Mouse (Mus musculus): ENCODE results near the gene Ablim1. TPM values are rescaled to one million over a fixed set of nuclear protein-coding genes. Genes with fewer than 3 reads are reported as not detected.

The Ablim1 gene
- total and polyA plus RNA-seq, 3 experiments = 101 to 454 (median 418) TPM

DNA sequence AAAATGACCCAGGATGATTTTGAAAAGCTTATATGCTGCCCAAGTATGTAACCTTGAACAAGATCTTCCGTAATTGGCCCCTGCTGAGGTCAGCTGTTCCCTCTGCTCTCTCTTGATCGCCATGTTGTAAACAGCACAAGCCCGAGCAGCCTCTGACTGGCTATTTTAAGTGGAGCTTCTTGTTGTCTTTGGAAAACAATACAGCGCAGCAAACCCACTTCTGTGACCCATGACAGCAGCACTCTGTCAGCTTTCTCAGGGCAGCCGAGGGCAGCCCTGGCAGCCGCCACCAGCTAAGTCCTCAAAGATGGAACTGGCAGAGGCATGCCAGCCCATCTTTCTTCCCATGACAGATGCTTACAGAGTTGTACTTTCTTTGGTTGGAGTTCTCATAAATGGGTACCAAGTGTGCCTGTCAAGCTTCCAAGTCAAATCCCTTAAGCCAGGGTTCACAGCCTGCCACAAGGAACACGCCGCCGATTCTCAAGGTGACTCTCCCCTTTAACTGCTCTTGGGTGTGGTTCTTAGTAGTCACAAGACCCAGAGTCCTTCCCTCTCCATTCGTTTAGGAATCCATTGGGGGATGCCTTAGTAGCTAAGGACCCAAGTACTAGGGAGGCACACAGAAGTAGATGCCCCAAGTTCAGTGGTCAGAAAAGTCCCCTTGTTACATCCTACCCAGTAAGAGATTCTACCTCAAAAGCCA is 172.8 kb downstream of the Ablim1 start:
- Histone ChIP-seq H3K4me3 (no peak overlapping the region), H3K4me1 (ENCODE audit: control insufficient read depth, insufficient read depth, low read length) (peaks cover 12% of the 10 kb centered on the region), H3K36me3 (ENCODE audit: control insufficient read depth, insufficient read depth, low read length) (peaks cover 24% of the 10 kb centered on the region), H3K9ac (ENCODE audit: low read depth, low read length) (no peak overlapping the region), H3K27me3 (ENCODE audit: control insufficient read depth, insufficient read depth, low read length) (no peaks in the 10 kb centered on the region), H3K79me2 (replicated peaks; ENCODE audit: control insufficient read depth, insufficient read depth, low read length) (peaks cover 9% of the 10 kb centered on the region), H3K27ac (peak overlapping the region; percentile 87)
- 53% methylated on average over 10 of the region's 10 CpGs for WGBS
- intact Hi-C loops (cut with DNase I) = no loop called here
- TF ChIP-seq EP300 (IDR thresholded peaks at IDR 0.05; ENCODE audit: insufficient read depth, low read depth, low read length) (no peak), CTCF (IDR thresholded peaks at IDR 0.05) (no peak), POLR2A (IDR thresholded peaks at IDR 0.05; ENCODE audit: insufficient read depth, low read depth, low read length) (0 out of 2 replicates have a peak, but pooled peaks have one; percentile 13)
- DNase-seq = no peak

DNA sequence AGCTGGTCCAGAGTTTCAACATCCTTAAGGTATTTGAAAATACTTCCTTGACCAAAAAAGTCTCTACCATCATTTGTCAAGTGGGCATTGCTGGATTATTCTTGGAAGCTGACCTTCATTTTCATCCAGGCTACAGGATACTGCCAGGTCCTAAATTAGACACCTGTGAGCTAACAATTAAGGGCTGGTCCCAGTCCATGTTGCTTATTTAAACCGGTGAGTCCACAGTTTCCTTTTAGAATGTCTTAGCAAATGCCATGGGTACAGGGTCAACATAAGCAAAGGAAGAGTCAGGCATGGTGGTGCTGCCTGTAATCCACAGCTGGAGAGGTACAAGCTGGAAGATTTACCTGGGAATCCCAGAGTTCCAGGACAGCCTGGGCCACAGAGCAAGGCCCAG is 173.8 kb downstream of the Ablim1 start:
- no peak for DNase-seq
- Histone ChIP-seq H3K27me3 (ENCODE audit: control insufficient read depth, insufficient read depth, low read length) (no peaks in the 10 kb centered on the region), H3K27ac (peak overlapping the region; percentile 87), H3K9ac (ENCODE audit: low read depth, low read length) (no peak overlapping the region; the same call in 1 of the 2 replicates), H3K79me2 (replicated peaks; ENCODE audit: control insufficient read depth, insufficient read depth, low read length) (peaks cover 5% of the 10 kb centered on the region; the same call in 1 of the 2 replicates), H3K4me1 (ENCODE audit: control insufficient read depth, insufficient read depth, low read length) (peaks cover 12% of the 10 kb centered on the region), H3K4me3 (no peak overlapping the region), H3K36me3 (ENCODE audit: control insufficient read depth, insufficient read depth, low read length) (peaks cover 24% of the 10 kb centered on the region)
- intact Hi-C loops (cut with DNase I) = no loop called here
- TF ChIP-seq POLR2A (IDR thresholded peaks at IDR 0.05; ENCODE audit: insufficient read depth, low read depth, low read length) = no peak
- no peak for TF ChIP-seq EP300 (IDR thresholded peaks at IDR 0.05; ENCODE audit: insufficient read depth, low read depth, low read length)
- no peak for TF ChIP-seq CTCF (IDR thresholded peaks at IDR 0.05)
- WGBS = 22% methylated on average over 1 of the region's 1 CpGs

GRCm38 (mm10) chr19:57140071-57140470 is 174.6 kb downstream of the Ablim1 start:
- intact Hi-C loops (cut with DNase I) = no loop called here

GRCm38 (mm10) chr19:57138909-57139617 is 175.7 kb downstream of the Ablim1 start:
- Histone ChIP-seq H3K27ac (peak overlapping the region; percentile 47), H3K4me1 (ENCODE audit: control insufficient read depth, insufficient read depth, low read length) (peaks cover 12% of the 10 kb centered on the region), H3K4me3 (no peak overlapping the region), H3K9ac (ENCODE audit: low read depth, low read length) (no peak overlapping the region), H3K27me3 (ENCODE audit: control insufficient read depth, insufficient read depth, low read length) (no peaks in the 10 kb centered on the region), H3K79me2 (replicated peaks; ENCODE audit: control insufficient read depth, insufficient read depth, low read length) (0 out of 2 replicates have a peak, but pooled peaks cover 2% of the 10 kb centered on the region), H3K36me3 (ENCODE audit: control insufficient read depth, insufficient read depth, low read length) (peaks cover 14% of the 10 kb centered on the region)
- intact Hi-C loops (cut with DNase I) = loop anchor here (5.0 kb wide), 1 partner anchor 217 kb away; no protein-coding TSS in a partner anchor
- 50% methylated on average over 13 of the region's 13 CpGs for WGBS
- no peak for TF ChIP-seq POLR2A (IDR thresholded peaks at IDR 0.05; ENCODE audit: insufficient read depth, low read depth, low read length)
- no peak for TF ChIP-seq CTCF (IDR thresholded peaks at IDR 0.05)
- TF ChIP-seq EP300 (IDR thresholded peaks at IDR 0.05; ENCODE audit: insufficient read depth, low read depth, low read length) = no peak
- DNase-seq = no peak

More at GRCm38 (mm10) chr19:57140071-57140470, 174.6 kb downstream of the Ablim1 start:
- Histone ChIP-seq H3K79me2 (replicated peaks; ENCODE audit: control insufficient read depth, insufficient read depth, low read length) (0 out of 2 replicates have a peak, but pooled peaks cover 2% of the 10 kb centered on the region), H3K4me1 (ENCODE audit: control insufficient read depth, insufficient read depth, low read length) (peaks cover 11% of the 10 kb centered on the region), H3K9ac (ENCODE audit: low read depth, low read length) (no peak overlapping the region), H3K27me3 (ENCODE audit: control insufficient read depth, insufficient read depth, low read length) (no peaks in the 10 kb centered on the region), H3K4me3 (no peak overlapping the region), H3K36me3 (ENCODE audit: control insufficient read depth, insufficient read depth, low read length) (peaks cover 21% of the 10 kb centered on the region), H3K27ac (peak overlapping the region; percentile 63)
- WGBS = 66% methylated on average over 7 of the region's 7 CpGs
- DNase-seq = no peak
- peak; percentile 19; the same call in 1 of the 2 replicates for TF ChIP-seq CTCF (IDR thresholded peaks at IDR 0.05)
- no peak for TF ChIP-seq EP300 (IDR thresholded peaks at IDR 0.05; ENCODE audit: insufficient read depth, low read depth, low read length)

- no peak for DNase-seq
- Histone ChIP-seq H3K4me3 (no peak overlapping the region), H3K79me2 (replicated peaks; ENCODE audit: control insufficient read depth, insufficient read depth, low read length) (0 out of 2 replicates have a peak, but pooled peaks cover 2% of the 10 kb centered on the region), H3K27me3 (ENCODE audit: control insufficient read depth, insufficient read depth, low read length) (no peaks in the 10 kb centered on the region), H3K36me3 (ENCODE audit: control insufficient read depth, insufficient read depth, low read length) (peaks cover 12% of the 10 kb centered on the region), H3K9ac (ENCODE audit: low read depth, low read length) (no peak overlapping the region), H3K27ac (peak overlapping the region; percentile 47), H3K4me1 (ENCODE audit: control insufficient read depth, insufficient read depth, low read length) (peaks cover 11% of the 10 kb centered on the region)
- 60% methylated on average over 6 of the region's 6 CpGs for WGBS
- no peak for TF ChIP-seq EP300 (IDR thresholded peaks at IDR 0.05; ENCODE audit: insufficient read depth, low read depth, low read length)
- TF ChIP-seq POLR2A (IDR thresholded peaks at IDR 0.05; ENCODE audit: insufficient read depth, low read depth, low read length) = no peak
- no peak for TF ChIP-seq CTCF (IDR thresholded peaks at IDR 0.05)
- intact Hi-C loops (cut with DNase I) = loop anchor here (5.0 kb wide), 1 partner anchor 216 kb away; no protein-coding TSS in a partner anchor
Observed at GRCm38 (mm10) chr19:57138469-57138868, 176.2 kb downstream of the Ablim1 start.

Measured in heart, adult 2 months (tissue).